ENCODE assay signal across 17 mouse cellular contexts in the genomic region with DNA sequence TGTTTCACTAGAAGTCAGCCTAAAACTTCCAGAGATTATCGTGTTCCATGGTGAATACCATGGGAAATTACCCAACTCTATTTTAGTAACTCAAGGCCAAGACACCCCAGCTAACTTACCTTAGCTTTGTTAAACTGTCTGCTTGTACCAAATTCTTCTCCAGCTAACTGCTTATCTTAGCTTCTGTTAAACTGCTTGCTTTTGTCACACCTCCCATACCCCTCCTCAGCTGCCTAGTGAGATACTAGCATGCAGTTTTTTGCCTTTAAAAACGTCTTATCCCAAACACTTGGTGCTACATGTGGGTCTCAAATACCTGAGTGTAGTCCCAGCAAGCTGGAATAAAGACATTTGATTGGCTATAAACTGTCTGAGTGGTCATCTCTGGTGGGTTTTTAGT. TPM values are rescaled to one million over a fixed set of nuclear protein-coding genes. Genes with fewer than 3 reads are reported as not detected.
DNase-seq lines count a peak whose midpoint lies in the region; TF ChIP-seq lines count a peak whose summit lies in the region.
"Had no signal": no experiment of that assay in that cellular context is flagged by ENCODE, and none has a peak within 500 bp of the region (broad histone marks: within the 10 kb centered on the region; RNA-seq: fewer than 3 reads in every experiment).

No protein-coding gene starts in this region.

- TF ChIP-seq EP300 in MEL (IDR thresholded peaks at IDR 0.05; ENCODE audit: low read depth in 1 of 2, low read length in 2 of 2) = peak in 1 of 2 experiments; percentile 75; a peak in 3 of 4 replicates

- TF ChIP-seq RAD21 in MEL (IDR thresholded peaks at IDR 0.05; ENCODE audit: low read depth, low read length) = no peak

- no peak for TF ChIP-seq POLR2A in MEL (IDR thresholded peaks at IDR 0.05; ENCODE audit: control insufficient read depth in 1 of 2, insufficient read depth in 1 of 2, low read depth in 1 of 2, low read length in 2 of 2, poor library complexity in 1 of 2)

- no peaks in the 10 kb centered on the region for H3K9me3 ChIP-seq in MEL (replicated peaks; ENCODE audit: insufficient read depth, low read length)

- H3K4me3 ChIP-seq in MEL (ENCODE audit: control insufficient read depth in 1 of 2, insufficient read depth in 1 of 2, low read depth in 2 of 2, low read length in 2 of 2) = no peak overlapping the region

- DNase-seq in MEL (ENCODE audit: low read depth, low spot score) = peak; percentile 46
- DNase-seq in yolk sac, embryonic 10.5 days (ENCODE audit: low spot score) = no peak
- DNase-seq: adrenal gland, adult 2 months; adrenal gland, adult 8-10 months; adrenal gland, postnatal 10 days; adrenal gland, postnatal 14 days; adrenal gland, postnatal 25 days; adrenal gland, postnatal 36 days; B cell, adult 2 months; cerebellum, adult 11 months; cerebellum, adult 11-12 months; cerebellum, adult 18-20 months; cerebellum, adult 2 months; cerebellum, adult 8-10 months had no signal

- no peaks in the 10 kb centered on the region for H3K27me3 ChIP-seq in MEL (ENCODE audit: control insufficient read depth in 1 of 2, insufficient read depth in 2 of 2, low read length in 2 of 2)
- H3K27me3 ChIP-seq: CH12.LX, Patski had no signal

- no peak overlapping the region for H3K9ac ChIP-seq in MEL (ENCODE audit: control insufficient read depth, low read depth, low read length, poor library complexity, severe bottlenecking)

- H3K36me3 ChIP-seq in MEL (ENCODE audit: control insufficient read depth in 1 of 2, insufficient read depth in 2 of 2, low read length in 2 of 2) = peaks cover 0 to 41% of the 10 kb centered on the region in 2 experiments; a peak in 2 of 4 replicates
- H3K36me3 ChIP-seq: G1E had no signal

- no peaks in the 10 kb centered on the region for H3K79me2 ChIP-seq in MEL (ENCODE audit: control insufficient read depth, insufficient read depth, low read length, poor library complexity)

- TF ChIP-seq CTCF in MEL (IDR thresholded peaks at IDR 0.05 in 2 of 3, conservative IDR thresholded peaks at IDR 0.05 in 1 of 3; ENCODE audit: control insufficient read depth in 1 of 3, insufficient read depth in 1 of 3, low read depth in 2 of 3, low read length in 3 of 3, poor library complexity in 1 of 3, severe bottlenecking in 1 of 3) = no peak

- H3K4me1 ChIP-seq in MEL (ENCODE audit: control insufficient read depth in 1 of 2, insufficient read depth in 2 of 2, low read length in 2 of 2) = peaks cover 22 to 53% of the 10 kb centered on the region in 2 experiments

- H3K27ac ChIP-seq in MEL (ENCODE audit: control insufficient read depth, low read depth, low read length) = peak overlapping the region; percentile 14

TF ChIP-seq in MEL, 35 proteins besides CTCF, POLR2A, EP300 and RAD21:
- TF ChIP-seq POLR2AphosphoS5 (IDR thresholded peaks at IDR 0.05; ENCODE audit: borderline replicate concordance, low read depth, low read length) (no peak), TCF12 (IDR thresholded peaks at IDR 0.05; ENCODE audit: low read depth, low read length) (peak; percentile 75), MAX (IDR thresholded peaks at IDR 0.05; ENCODE audit: low read length) (no peak), ZMIZ1 (IDR thresholded peaks at IDR 0.05; ENCODE audit: low read depth, low read length) (no peak), GATA1 (IDR thresholded peaks at IDR 0.05; ENCODE audit: low read depth, low read length) (peak; percentile 39; the same call in 1 of the 2 replicates), UBTF (IDR thresholded peaks at IDR 0.05; ENCODE audit: borderline replicate concordance, insufficient read depth, low read depth, low read length) (no peak), ELF1 (IDR thresholded peaks at IDR 0.05; ENCODE audit: low read depth, low read length) (no peak), MYB (IDR thresholded peaks at IDR 0.05; ENCODE audit: low read depth, low read length) (peak; percentile 82), ETS1 (IDR thresholded peaks at IDR 0.05; ENCODE audit: low read depth, low read length) (peak; percentile 67), KAT2A (conservative IDR thresholded peaks at IDR 0.05; ENCODE audit: low read depth, low read length) (no peak)

RNA-seq across cellular contexts. Expression of a gene that starts 31.7 kb away (rescaled TPM):
- 107 and 147 TPM in 2 replicates for total RNA-seq in MEL (2012; rRNA removed)
- polyA plus RNA-seq in MEL (2012; ENCODE audit: insufficient read depth in 1 of 2, insufficient read length in 2 of 2, low read depth in 1 of 2, low replicate concordance in 2 of 2, missing spikeins in 1 of 2) = 1 to 10 TPM in 1 of 2 experiments, not detected in 1; 1.0 TPM
- total RNA-seq: adrenal gland, postnatal 14 days had no signal
